Mouse (Mus musculus): ENCODE measurements around the gene Lrrn2.

Gene Lrrn2

DNA sequence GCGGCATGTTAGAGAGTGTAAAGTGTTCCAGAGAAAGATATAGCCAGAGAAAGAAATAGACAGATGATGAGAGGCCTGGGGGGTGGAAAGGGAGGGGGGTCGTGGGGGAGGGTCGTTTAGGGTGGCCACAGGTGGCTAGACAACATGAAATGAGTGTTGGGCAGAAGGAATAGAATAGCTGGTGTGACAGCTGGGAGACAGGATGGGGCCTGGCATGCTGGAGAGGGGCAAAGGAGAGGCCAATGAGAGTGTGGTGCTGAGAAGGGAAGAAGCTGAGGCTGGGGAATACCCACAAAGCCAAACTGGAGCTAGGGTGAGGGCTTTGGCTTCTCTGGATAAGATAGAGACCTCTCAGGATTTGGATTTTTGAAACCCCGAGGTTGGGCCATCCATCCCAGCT is 6.6 kb downstream of the Lrrn2 start:
- DNase-seq, result no peak

GRCm38 (mm10) chr1:132888811-132889210 is 8.7 kb downstream of the Lrrn2 start:
- no peak for DNase-seq

DNA sequence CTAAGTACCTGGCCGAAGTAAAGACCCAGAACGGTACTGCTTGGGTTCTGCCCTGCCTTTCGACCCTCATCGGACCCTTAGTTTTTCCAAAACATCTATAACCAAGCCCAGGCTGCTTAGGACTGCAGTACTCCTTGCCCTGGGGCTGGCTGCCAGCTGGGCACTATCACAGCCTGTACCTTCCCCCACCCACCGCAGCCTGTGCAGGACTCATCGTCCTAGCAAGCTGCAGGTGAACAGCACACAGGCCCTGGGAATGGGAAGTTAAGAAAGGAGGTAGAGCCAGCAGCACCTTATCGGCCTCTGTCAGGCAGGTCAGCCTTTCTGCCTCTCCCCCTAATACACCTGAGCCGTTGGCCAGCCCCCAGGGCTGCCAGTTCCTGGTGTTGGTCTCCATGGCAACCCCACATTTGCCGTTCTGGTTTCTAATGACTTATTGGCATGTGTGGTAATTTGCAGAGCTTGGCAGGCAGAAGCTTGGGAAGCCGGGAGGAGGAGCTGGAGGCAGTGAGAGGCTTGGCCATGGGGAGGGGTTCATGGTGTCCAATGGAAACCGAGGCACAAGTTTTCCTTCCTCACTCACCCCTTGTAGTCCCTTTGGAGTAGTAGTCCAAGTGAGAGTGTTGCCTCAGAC is 10.2 kb downstream of the Lrrn2 start:
- no peak for DNase-seq

DNA sequence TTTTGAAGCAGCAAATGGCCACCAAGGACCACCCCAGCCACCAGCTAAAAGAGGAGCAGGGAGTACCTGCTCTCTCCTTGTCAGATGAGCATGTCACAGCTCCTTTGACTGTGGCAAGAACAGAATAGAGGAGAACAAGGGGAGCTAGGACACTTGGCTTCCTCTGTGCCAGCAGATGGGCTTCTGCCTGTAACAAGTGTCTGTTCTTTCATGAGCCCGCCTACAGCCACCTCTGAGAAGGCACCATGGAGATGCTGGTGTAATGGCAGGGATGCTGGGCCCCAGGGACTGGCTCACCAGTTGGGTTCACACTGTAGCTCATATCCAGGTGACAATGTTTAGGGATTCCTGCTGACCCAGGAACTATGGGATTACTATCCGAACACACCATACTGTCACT is 12.0 kb downstream of the Lrrn2 start:
- no peak for DNase-seq

DNA sequence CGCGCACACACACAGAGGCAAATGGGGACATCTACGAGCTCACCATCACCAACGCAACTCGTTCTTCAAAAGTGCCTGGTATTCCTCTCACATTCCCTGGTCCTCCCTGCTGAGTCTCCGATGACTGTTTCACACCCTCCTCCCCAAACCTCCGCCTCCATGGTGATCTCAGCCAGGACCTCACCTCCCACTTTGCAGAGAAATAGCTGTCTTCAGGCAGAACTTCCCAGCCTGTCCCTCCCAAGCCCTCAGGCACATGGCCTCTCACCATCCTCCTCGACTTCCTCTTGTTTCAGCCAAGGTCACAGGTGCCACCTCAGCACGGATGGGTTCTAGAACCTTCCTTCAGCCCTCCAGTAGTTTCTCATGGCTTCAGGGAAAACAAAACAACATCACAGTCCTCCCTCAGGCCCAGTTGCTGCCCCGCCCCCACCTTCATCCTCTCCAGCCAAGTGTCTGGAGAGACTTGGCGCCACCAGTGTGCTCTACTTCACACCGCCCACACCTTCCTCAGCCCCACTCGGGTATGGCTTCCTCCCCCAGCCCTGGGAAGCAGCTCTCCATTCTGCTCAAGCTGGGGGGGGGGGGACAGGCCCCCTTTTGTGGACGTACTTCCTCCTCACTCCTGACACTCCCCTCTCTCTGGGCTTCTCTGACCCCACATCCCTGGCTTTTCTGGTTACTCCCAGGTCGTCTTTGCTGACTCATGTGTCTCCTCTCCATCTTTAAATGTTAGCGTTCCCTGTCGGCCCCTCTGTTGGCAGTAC is 13.4 kb downstream of the Lrrn2 start:
- no peak for DNase-seq

GRCm38 (mm10) chr1:132899029-132899428 is 19.0 kb downstream of the Lrrn2 start:
- no peak for DNase-seq

- no peak for DNase-seq
Measured at GRCm38 (mm10) chr1:132899626-132900025, 19.6 kb downstream of the Lrrn2 start.

DNA sequence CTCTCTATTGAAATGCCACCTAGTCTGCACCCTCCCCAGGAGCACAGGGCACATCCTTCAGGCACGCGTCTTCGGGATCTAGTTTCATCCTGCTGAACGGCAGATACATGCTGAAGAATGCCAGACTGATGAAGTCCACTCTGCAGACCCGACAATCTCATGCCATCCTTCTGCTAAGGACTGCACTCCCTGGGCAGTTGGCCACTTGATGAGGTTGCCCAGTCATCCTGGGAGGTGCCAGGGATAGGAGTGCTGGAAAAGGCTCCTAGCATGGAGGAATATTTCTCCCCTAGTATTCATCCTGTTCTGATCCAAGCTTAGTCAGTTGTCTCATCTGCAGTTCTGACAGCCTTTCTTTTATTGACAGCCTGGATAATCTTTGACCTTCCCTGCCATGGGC is 20.9 kb downstream of the Lrrn2 start:
- no peak for DNase-seq

DNA sequence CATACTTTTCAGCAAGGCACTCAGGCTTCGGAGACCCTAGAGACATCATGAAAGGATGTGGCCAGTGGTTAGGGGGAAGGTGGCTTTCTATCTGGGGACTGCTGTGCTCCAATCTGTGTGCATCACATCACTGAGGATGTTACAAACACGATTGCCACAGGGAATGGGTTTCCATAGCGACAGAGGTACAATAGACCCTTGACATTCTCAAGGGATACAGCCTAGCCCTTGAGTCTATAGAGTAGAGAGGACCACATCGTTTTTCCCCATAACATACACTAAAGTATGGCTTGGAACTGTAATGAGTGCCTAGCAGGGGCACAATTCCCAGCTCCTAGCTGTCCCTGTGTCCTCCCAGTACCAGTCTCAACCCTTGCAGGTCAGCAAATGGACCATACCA is 23.4 kb downstream of the Lrrn2 start:
- no peak for DNase-seq

GRCm38 (mm10) chr1:132909090-132909489 is 29.0 kb downstream of the Lrrn2 start:
- DNase-seq, result no peak

DNA sequence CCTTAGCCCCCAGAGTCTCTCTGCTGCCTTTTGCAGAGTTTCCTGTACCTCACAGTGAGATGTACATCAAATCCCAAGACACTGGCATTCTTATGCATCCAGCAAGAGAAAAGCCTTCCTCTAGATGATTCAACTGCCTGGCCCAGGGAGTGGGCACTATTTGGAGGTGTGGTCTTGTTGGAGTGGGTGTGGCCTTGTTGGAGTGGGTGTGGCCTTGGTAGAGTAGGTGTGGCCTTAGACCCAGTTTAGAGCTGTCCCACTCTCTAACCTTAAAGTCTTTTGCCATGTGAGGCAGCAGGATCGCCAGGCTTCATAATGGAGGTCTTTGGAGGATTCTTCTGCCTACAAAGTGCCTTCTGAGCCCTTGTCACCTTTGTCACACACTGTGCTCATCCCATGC is 29.9 kb downstream of the Lrrn2 start:
- no peak for DNase-seq

DNA sequence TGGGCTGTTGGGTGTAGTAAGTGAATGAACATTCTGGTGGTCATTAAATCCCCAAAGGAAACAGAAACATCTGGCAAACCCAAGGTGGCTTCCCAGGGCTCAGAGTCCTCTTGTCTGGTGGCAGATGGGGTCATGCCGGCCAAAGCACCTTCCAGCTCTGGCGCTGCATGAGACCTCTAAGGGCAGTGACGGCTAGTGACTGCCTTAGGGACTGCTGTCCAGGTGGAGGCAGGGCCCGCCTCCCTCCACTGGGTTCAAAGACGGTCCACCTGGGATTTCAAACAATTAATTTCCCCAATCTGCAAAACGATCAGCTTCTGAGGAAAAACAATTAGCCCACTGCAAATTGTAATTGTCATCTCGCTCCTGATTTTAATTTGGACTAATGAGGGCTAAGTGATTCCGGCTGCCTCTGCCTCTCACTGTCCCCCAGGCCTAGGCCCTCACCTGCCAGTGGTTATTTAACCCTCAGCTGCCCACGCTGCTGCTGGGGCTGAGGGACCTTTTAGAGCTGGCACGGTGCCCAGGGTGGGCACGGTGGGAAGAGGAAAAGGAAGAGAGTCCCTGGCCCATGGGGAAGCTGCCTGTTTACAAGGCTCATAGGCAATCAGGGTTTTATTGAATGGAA is 30.5 kb downstream of the Lrrn2 start:
- peak; percentile 16 for DNase-seq

DNA sequence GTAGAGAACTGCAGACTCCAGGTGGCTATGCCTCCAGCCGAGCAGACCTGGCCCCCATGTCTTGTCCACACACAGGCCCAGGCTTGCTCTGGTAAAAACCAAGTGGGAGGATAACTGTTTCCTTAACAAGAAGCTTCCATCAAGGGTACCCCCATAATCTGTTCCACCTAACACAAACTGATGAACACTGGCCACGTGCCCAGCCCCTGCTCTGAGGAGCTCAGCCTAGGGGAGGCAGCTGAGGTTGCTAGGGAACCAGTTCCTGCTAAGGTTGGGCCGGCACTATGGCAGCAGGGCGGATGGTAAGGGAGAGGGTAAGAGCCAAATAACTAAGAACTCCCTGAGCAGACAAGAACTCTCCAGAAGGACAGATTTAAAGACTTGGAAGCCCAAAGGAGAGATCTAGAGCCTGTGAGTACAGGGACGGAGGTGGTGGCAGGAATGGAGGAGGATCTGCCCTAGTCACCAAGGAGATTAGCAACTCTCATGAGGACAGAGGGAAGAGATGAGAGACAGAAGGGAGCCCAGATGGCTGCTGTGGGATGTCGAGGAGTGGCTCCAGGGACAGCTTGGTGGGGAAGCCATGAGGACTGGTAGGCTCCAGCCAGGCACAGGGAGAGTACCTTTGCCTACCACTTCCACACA is 35.9 kb downstream of the Lrrn2 start:
- DNase-seq, result no peak

GRCm38 (mm10) chr1:132917554-132917953 is 37.5 kb downstream of the Lrrn2 start:
- DNase-seq, result peak; percentile 18

GRCm38 (mm10) chr1:132918117-132918680 is 38.1 kb downstream of the Lrrn2 start:
- DNase-seq, result no peak

- no peak for DNase-seq
Measured at GRCm38 (mm10) chr1:132919258-132919657, 39.2 kb downstream of the Lrrn2 start.

GRCm38 (mm10) chr1:132921071-132921470 is 41.0 kb downstream of the Lrrn2 start:
- DNase-seq, result peak; percentile 72

DNA sequence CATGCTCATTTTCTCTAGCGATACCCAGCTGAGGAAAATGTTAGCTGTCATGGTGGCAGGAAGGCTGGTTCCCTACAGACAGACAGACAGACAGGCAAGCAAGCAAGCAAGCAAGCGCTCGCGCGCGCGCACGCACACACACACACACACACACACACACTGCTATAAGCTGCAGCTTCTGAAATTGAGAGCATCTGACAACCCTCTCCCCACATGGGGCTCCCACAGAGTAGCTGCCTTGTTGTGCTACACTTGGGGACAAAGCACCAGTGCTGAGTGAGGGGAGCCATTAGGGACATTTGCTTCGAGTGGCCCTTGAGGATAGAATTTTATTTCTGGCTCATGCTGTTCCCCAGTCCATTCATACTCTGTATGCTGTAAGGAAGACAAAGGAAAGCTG is 42.2 kb downstream of the Lrrn2 start:
- no peak for DNase-seq

- DNase-seq, result no peak
Measured at GRCm38 (mm10) chr1:132925270-132925669, 45.2 kb downstream of the Lrrn2 start.

DNA sequence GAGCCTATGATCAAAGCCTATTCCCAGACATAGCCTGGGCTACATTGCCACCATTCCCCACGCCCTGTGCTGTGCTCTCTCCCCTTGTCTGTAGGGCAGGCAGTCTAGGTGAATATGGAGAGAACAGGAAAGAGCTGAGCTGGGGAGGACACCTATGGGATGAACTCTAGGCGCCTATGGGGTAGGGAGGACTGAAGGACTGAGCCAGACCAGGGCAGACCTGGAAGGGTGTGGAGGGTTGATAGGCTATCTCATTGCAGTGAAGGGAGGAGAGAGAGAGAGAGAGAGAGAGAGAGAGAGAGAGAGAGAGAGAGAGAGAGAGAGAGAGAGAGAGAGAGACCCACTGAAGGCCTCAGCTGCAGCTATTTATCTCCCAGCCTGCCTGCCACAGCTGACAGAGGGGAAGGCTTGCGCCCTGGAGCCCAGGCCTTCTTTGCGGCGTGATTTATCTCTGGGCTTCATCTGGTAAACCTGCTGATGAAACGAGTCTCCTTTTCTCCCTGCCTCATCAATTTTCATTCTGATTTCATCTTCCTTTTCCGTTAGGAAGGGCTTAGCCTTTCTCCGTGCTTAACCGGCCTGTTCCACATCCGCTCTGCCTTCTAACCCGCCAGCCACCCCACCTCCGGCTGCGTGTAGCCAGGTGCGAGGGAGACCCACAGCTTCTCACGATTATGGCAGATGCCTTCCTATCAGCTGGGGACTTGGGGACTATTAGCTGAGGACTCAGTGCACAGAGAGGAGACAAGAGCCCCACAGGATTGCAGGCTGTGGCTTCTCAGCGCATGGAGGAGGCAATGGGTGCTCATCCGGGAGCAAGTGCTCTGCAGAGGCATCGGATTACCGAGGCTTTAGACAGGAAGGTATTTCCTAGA is 48.2 kb downstream of the Lrrn2 start:
- peak; percentile 54 for DNase-seq

GRCm38 (mm10) chr1:132928907-132929250 is 48.8 kb downstream of the Lrrn2 start:
- no peak for DNase-seq

DNA sequence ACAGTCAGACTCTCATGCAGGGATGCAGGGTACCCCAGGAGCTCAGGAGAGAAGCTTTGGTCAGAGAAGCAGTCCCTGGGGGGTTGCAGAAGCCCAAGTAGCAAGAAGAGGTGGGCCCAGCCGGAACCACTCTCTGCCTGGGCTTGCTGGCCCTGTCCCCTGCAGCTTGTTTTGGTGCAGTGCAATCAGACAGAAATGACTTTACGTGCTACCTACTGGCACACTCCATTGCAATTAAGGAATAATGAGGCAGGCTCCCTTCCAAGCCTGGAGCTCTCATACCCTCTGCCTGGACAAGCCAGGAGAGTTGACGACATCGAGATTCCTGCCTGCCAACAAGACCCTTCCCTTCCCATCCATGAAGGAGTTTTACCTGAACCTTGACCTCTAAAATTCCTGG is 50.2 kb downstream of the Lrrn2 start:
- DNase-seq, result no peak

DNA sequence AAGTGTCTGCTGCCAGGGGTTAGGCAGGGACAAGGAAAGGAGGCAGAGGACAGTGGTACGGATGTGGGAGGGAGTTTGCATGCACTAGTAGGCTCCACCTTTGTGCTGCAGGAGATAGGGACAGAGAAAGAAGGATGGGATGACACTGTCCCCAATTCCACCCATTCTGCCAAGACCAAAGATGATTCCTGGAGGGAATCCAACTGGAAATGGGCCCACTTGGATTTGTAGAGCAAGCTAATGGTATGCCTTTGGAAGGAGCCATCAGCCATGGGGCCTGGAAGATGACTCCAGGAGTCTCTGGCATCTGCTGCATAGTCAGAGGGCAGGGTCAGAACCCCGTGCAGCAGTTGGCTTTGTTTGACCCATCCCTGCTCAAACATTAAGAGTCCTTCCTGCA is 52.3 kb downstream of the Lrrn2 start:
- DNase-seq, result no peak
